Mouse (Mus musculus): ENCODE measurements at regions not wholly inside any gene's neighbourhood (a gene's known extent, or its start where the extent isn't known, plus 50 kb on each side); places are given as distances from the start of the nearest gene placed in this dataset.

DNA sequence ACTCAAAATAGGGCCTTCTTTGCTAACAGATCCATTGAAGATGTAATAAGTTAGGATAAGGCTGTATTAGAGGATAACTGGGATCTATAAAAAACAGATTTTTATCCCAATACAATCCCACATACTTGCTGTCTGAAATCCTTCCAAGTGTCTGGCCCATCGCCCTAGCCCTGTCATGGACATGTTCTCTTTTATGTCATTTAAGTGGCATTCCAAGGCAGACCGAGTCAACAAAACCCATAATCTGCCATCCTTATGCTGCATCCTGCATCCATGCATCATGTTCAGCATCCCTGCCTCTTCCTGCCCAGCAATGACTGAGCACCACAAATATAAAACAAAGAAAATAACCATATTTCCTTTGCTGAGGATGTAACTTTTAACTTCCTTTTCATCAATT, 108.3 kb upstream of the Tab2 start:
- H3K27ac ChIP-seq (ENCODE audit: insufficient read depth, low read depth, low read length, poor library complexity, severe bottlenecking), result no peak overlapping the region
- TF ChIP-seq HCFC1 (IDR thresholded peaks at IDR 0.05; ENCODE audit: borderline replicate concordance, insufficient read depth, low read length) (no peak), ZNF384 (IDR thresholded peaks at IDR 0.05; ENCODE audit: low read depth, low read length) (no peak)
- no peaks in the 10 kb centered on the region for H3K36me3 ChIP-seq (ENCODE audit: control insufficient read depth, insufficient read depth, low read length, poor library complexity, severe bottlenecking)
- in situ Hi-C loops (cut with MboI; ENCODE audit: low sequenced_read_pairs in 2 of 2, unreplicated experiment in 2 of 2), result no loop called here
- H3K9ac ChIP-seq (ENCODE audit: insufficient read depth, low read depth, low read length, poor library complexity, severe bottlenecking), result no peak overlapping the region
- DNase-seq (ENCODE audit: low read depth, low spot score), result no peak
- H3K4me1 ChIP-seq (ENCODE audit: control insufficient read depth in 2 of 2, insufficient read depth in 2 of 2, low read length in 2 of 2, poor library complexity in 1 of 2), result no peaks in the 10 kb centered on the region
- H3K9me3 ChIP-seq (ENCODE audit: control insufficient read depth, insufficient read depth, low read depth, low read length), result no peaks in the 10 kb centered on the region
- no peak overlapping the region for H3K4me3 ChIP-seq (ENCODE audit: insufficient read depth in 1 of 2, low read depth in 1 of 2, low read length in 2 of 2, poor library complexity in 1 of 2, severe bottlenecking in 1 of 2)

DNA sequence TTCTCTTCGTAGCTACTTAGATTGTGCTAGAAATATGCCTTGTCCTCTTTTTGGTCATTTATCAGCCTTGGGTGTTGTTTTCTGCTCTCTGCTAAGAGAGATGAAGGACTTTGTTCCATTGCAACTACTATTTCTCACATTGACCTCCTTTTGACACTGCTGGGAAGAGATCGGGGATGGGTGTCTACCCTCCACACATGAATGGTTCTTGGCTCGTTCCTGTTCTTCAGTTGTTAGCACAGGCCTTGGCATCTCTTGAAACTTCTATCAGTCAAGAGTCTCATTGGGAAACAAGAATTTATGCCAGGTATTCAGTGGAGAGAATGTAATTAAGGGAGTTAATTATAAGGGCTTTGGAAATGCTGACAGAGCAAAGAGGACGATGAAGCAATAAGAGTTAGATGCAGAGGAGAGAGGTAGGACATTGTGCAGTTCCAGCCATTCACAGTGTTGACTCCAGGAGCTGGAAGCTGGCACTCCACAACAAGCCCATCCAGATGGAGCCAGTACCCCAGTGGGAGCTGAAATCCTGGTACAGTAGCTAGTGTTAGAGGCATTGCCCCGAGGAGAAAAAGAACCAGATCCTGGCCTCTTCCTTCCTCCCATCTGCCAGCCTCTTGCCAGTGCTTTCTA, 107.5 kb upstream of the Tab2 start:
- Histone ChIP-seq H3K4me3 (ENCODE audit: insufficient read depth in 1 of 2, low read depth in 1 of 2, low read length in 2 of 2, poor library complexity in 1 of 2, severe bottlenecking in 1 of 2) (no peak overlapping the region), H3K27ac (ENCODE audit: insufficient read depth, low read depth, low read length, poor library complexity, severe bottlenecking) (no peak overlapping the region), H3K36me3 (ENCODE audit: control insufficient read depth, insufficient read depth, low read length, poor library complexity, severe bottlenecking) (no peaks in the 10 kb centered on the region), H3K9ac (ENCODE audit: insufficient read depth, low read depth, low read length, poor library complexity, severe bottlenecking) (no peak overlapping the region), H3K9me3 (ENCODE audit: control insufficient read depth, insufficient read depth, low read depth, low read length) (no peaks in the 10 kb centered on the region), H3K4me1 (ENCODE audit: control insufficient read depth in 2 of 2, insufficient read depth in 2 of 2, low read length in 2 of 2, poor library complexity in 1 of 2) (no peaks in the 10 kb centered on the region)
- in situ Hi-C loops (cut with MboI; ENCODE audit: low sequenced_read_pairs in 2 of 2, unreplicated experiment in 2 of 2), result no loop called here
- no peak for TF ChIP-seq CHD2 (IDR thresholded peaks at IDR 0.05; ENCODE audit: low read depth, low read length)
- TF ChIP-seq HCFC1 (IDR thresholded peaks at IDR 0.05; ENCODE audit: borderline replicate concordance, insufficient read depth, low read length), result no peak
- no peak for TF ChIP-seq ZNF384 (IDR thresholded peaks at IDR 0.05; ENCODE audit: low read depth, low read length)
- DNase-seq (ENCODE audit: low read depth, low spot score), result no peak

DNA sequence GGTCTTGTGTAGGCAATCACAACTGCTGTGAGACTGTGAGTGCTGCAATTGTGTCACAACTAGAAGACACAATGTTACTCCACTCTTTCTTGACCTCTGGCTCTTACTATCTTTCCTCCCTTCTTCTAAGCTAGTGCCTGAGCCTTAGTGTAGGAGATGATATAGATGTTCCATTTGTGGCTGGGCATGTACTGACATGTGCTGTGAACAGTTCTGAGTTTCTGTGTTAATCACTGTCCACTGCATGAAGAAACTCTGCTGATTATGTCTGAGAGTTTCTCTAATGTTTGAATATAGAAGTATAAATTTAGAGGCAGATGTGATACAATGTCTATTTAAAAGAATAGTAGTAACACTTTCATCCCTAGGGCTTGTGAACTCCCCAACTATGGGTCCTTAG, 105.0 kb upstream of the Tab2 start:
- H3K9me3 ChIP-seq (ENCODE audit: control insufficient read depth, insufficient read depth, low read depth, low read length), result no peaks in the 10 kb centered on the region
- no peaks in the 10 kb centered on the region for H3K4me1 ChIP-seq (ENCODE audit: control insufficient read depth in 2 of 2, insufficient read depth in 2 of 2, low read length in 2 of 2, poor library complexity in 1 of 2)
- H3K36me3 ChIP-seq (ENCODE audit: control insufficient read depth, insufficient read depth, low read length, poor library complexity, severe bottlenecking), result no peaks in the 10 kb centered on the region
- DNase-seq (ENCODE audit: low read depth, low spot score), result no peak
- TF ChIP-seq HCFC1 (IDR thresholded peaks at IDR 0.05; ENCODE audit: borderline replicate concordance, insufficient read depth, low read length) (no peak), ZNF384 (IDR thresholded peaks at IDR 0.05; ENCODE audit: low read depth, low read length) (no peak), MAFK (IDR thresholded peaks at IDR 0.05; ENCODE audit: insufficient read depth, low read depth, low read length) (no peak), CHD2 (IDR thresholded peaks at IDR 0.05; ENCODE audit: low read depth, low read length) (no peak), ZC3H11A (IDR thresholded peaks at IDR 0.05; ENCODE audit: borderline replicate concordance, low read depth, low read length) (no peak)
- in situ Hi-C loops (cut with MboI; ENCODE audit: low sequenced_read_pairs in 2 of 2, unreplicated experiment in 2 of 2), result no loop called here
- no peak overlapping the region for H3K4me3 ChIP-seq (ENCODE audit: insufficient read depth in 1 of 2, low read depth in 1 of 2, low read length in 2 of 2, poor library complexity in 1 of 2, severe bottlenecking in 1 of 2)
- no peak overlapping the region for H3K27ac ChIP-seq (ENCODE audit: insufficient read depth, low read depth, low read length, poor library complexity, severe bottlenecking)
- no peak overlapping the region for H3K9ac ChIP-seq (ENCODE audit: insufficient read depth, low read depth, low read length, poor library complexity, severe bottlenecking)

GRCm38 (mm10) chr10:8059769-8060168, 103.7 kb upstream of the Tab2 start:
- H3K36me3 ChIP-seq (ENCODE audit: control insufficient read depth, insufficient read depth, low read length, poor library complexity, severe bottlenecking), result no peaks in the 10 kb centered on the region
- no peak overlapping the region for H3K4me3 ChIP-seq (ENCODE audit: insufficient read depth in 1 of 2, low read depth in 1 of 2, low read length in 2 of 2, poor library complexity in 1 of 2, severe bottlenecking in 1 of 2)
- H3K27ac ChIP-seq (ENCODE audit: insufficient read depth, low read depth, low read length, poor library complexity, severe bottlenecking), result no peak overlapping the region
- no peak for DNase-seq (ENCODE audit: low read depth, low spot score)
- in situ Hi-C loops (cut with MboI; ENCODE audit: low sequenced_read_pairs in 2 of 2, unreplicated experiment in 2 of 2), result no loop called here
- H3K9ac ChIP-seq (ENCODE audit: insufficient read depth, low read depth, low read length, poor library complexity, severe bottlenecking), result no peak overlapping the region
- peaks cover 0 to 2% of the 10 kb centered on the region in 2 experiments; a peak in 1 of 4 replicates for H3K4me1 ChIP-seq (ENCODE audit: control insufficient read depth in 2 of 2, insufficient read depth in 2 of 2, low read length in 2 of 2, poor library complexity in 1 of 2)
- no peaks in the 10 kb centered on the region for H3K9me3 ChIP-seq (ENCODE audit: control insufficient read depth, insufficient read depth, low read depth, low read length)
- TF ChIP-seq ZNF384 (IDR thresholded peaks at IDR 0.05; ENCODE audit: low read depth, low read length), result no peak
- no peak for TF ChIP-seq MAFK (IDR thresholded peaks at IDR 0.05; ENCODE audit: insufficient read depth, low read depth, low read length)
- TF ChIP-seq CHD2 (IDR thresholded peaks at IDR 0.05; ENCODE audit: low read depth, low read length), result no peak
- no peak for TF ChIP-seq HCFC1 (IDR thresholded peaks at IDR 0.05; ENCODE audit: borderline replicate concordance, insufficient read depth, low read length)
- TF ChIP-seq ZC3H11A (IDR thresholded peaks at IDR 0.05; ENCODE audit: borderline replicate concordance, low read depth, low read length), result no peak

- no peak overlapping the region for H3K9ac ChIP-seq (ENCODE audit: insufficient read depth, low read depth, low read length, poor library complexity, severe bottlenecking)
- in situ Hi-C loops (cut with MboI; ENCODE audit: low sequenced_read_pairs in 2 of 2, unreplicated experiment in 2 of 2), result no loop called here
- no peaks in the 10 kb centered on the region for H3K36me3 ChIP-seq (ENCODE audit: control insufficient read depth, insufficient read depth, low read length, poor library complexity, severe bottlenecking)
- peaks cover 0 to 2% of the 10 kb centered on the region in 2 experiments; a peak in 1 of 4 replicates for H3K4me1 ChIP-seq (ENCODE audit: control insufficient read depth in 2 of 2, insufficient read depth in 2 of 2, low read length in 2 of 2, poor library complexity in 1 of 2)
- no peak overlapping the region for H3K27ac ChIP-seq (ENCODE audit: insufficient read depth, low read depth, low read length, poor library complexity, severe bottlenecking)
- no peak for DNase-seq (ENCODE audit: low read depth, low spot score)
- no peak overlapping the region for H3K4me3 ChIP-seq (ENCODE audit: insufficient read depth in 1 of 2, low read depth in 1 of 2, low read length in 2 of 2, poor library complexity in 1 of 2, severe bottlenecking in 1 of 2)
- H3K9me3 ChIP-seq (ENCODE audit: control insufficient read depth, insufficient read depth, low read depth, low read length), result no peaks in the 10 kb centered on the region
- TF ChIP-seq CHD2 (IDR thresholded peaks at IDR 0.05; ENCODE audit: low read depth, low read length), result no peak
- TF ChIP-seq ZNF384 (IDR thresholded peaks at IDR 0.05; ENCODE audit: low read depth, low read length), result no peak
- TF ChIP-seq HCFC1 (IDR thresholded peaks at IDR 0.05; ENCODE audit: borderline replicate concordance, insufficient read depth, low read length), result no peak
- TF ChIP-seq ZC3H11A (IDR thresholded peaks at IDR 0.05; ENCODE audit: borderline replicate concordance, low read depth, low read length), result no peak
- TF ChIP-seq MAFK (IDR thresholded peaks at IDR 0.05; ENCODE audit: insufficient read depth, low read depth, low read length), result no peak
These were observed 101.8 kb upstream of the Tab2 start for GRCm38 (mm10) chr10:8057855-8058254.

All from ES-E14 (cell line).